Mouse (Mus musculus) liver, adult 2 months (tissue): ENCODE data around the gene Pde4a. TPM values are rescaled to one million over a fixed set of nuclear protein-coding genes. Genes with fewer than 3 reads are reported as not detected.
A peak's percentile ranks its signal among the peaks of the same experiment; 100 is the strongest.

Source experiments
- DNase-seq: peaks from one replicate; pipeline ENCODE4 v3.0.0-alpha.2; 2011; ENCODE audit warnings: low read depth, low spot score; ENCODE audit errors: extremely low read depth
- H3K27ac ChIP-seq: fragments of 200-500 bp; replicated peaks from 2 replicates; pipeline ENCODE4 v1.5.1; 2012; ENCODE audit warnings: low read depth, mild to moderate bottlenecking, control low read depth, inconsistent platforms, low read length; ENCODE audit not compliant: insufficient read depth
- H3K27me3 ChIP-seq: fragments of 200-500 bp; 2 replicates; pipeline ENCODE4 v1.6.1; 2012; ENCODE audit warnings: mild to moderate bottlenecking, moderate library complexity, low read length, inconsistent platforms; ENCODE audit not compliant: control insufficient read depth, insufficient read depth
- H3K36me3 ChIP-seq: fragments of 200-500 bp; 2 replicates; pipeline ENCODE4 v1.6.1; 2012; ENCODE audit warnings: low read length, inconsistent platforms; ENCODE audit not compliant: control insufficient read depth, insufficient read depth
- H3K4me1 ChIP-seq: fragments of 200-500 bp; 2 replicates; pipeline ENCODE4 v1.6.1; 2011; ENCODE audit warnings: low read length; ENCODE audit not compliant: control insufficient read depth, insufficient read depth
- H3K4me3 ChIP-seq: fragments of 200-500 bp; 2 replicates; pipeline ENCODE4 v1.5.1; 2011; ENCODE audit warnings: low read depth, mild to moderate bottlenecking, control low read depth, low read length, moderate library complexity; ENCODE audit not compliant: insufficient read depth
- H3K79me2 ChIP-seq: fragments of 200-500 bp; 2 replicates; pipeline ENCODE4 v1.6.1; 2012; ENCODE audit warnings: inconsistent platforms, mild to moderate bottlenecking, low read length, moderate library complexity; ENCODE audit not compliant: control insufficient read depth, insufficient read depth
- H3K9ac ChIP-seq: fragments of 200-500 bp; 2 replicates; pipeline ENCODE4 v1.6.1; 2012; ENCODE audit warnings: low read depth, mild to moderate bottlenecking, control low read depth, inconsistent platforms, low read length
- CTCF ChIP-seq: fragments of 200-500 bp; IDR thresholded peaks from 2 replicates; pipeline ENCODE4 v1.5.1; 2011; ENCODE audit warnings: low read depth, low read length, control low read depth
- POLR2A ChIP-seq: fragments of 200-500 bp; IDR thresholded peaks from 2 replicates; pipeline ENCODE4 v1.6.1; 2011; ENCODE audit warnings: low read length, control low read depth; ENCODE audit not compliant: insufficient read depth; ENCODE audit errors: extremely low read depth
- WGBS: fragments of 180-500 bp; shearing (Covaris S2); methylation state at CpG from one replicate; pipeline ENCODE4 v1.1.7; 2018; 5-methylcytosine and 5-hydroxymethylcytosine counted together
- polyA plus RNA-seq: library from polyadenylated mRNA; depleted of rRNA; stranded (reverse); fragments of >200 nt; gene quantifications from 2 replicates; pipeline ENCODE4 v1.2.3, GENCODE M21; 2012
- total RNA-seq: library from RNA; depleted of rRNA; stranded (reverse); fragments of >200 nt; gene quantifications from 2 replicates; pipeline ENCODE4 v1.2.3, GENCODE M21; 2014

Pde4a gene
- total and polyA plus RNA-seq, 2 experiments, result 1.0 to 3.5 TPM

DNA sequence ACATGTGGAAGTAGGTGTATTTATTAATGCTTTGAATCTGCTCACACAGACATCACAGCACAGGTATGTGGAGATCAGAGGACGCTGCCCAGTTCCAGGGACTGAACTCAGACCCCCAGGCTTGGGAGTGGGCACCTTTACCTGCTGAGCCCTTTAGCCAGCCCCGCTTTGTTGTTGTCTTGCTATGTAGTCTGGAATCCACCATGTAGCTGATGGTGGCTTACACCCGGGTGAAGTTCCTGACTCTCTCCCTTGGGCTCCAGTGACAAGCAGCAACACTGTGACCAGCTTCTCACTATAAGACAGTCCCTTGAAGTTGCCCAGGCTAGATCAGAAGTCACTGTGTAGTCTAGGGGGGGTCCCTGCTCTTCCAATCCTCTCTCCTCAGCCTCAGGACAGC is 21.2 kb upstream of the Pde4a start:
- Histone ChIP-seq H3K4me1 (peaks cover 12% of the 10 kb centered on the region), H3K9ac (no peak overlapping the region), H3K27ac (no peak overlapping the region), H3K79me2 (peaks cover 27% of the 10 kb centered on the region; the same call in 1 of the 2 replicates), H3K36me3 (peaks cover 11% of the 10 kb centered on the region), H3K4me3 (no peak overlapping the region), H3K27me3 (no peaks in the 10 kb centered on the region)
- no peak for TF ChIP-seq CTCF
- TF ChIP-seq POLR2A, result no peak
- WGBS, result 94% methylated on average over 3 of the region's 3 CpGs
- DNase-seq, result no peak

DNA sequence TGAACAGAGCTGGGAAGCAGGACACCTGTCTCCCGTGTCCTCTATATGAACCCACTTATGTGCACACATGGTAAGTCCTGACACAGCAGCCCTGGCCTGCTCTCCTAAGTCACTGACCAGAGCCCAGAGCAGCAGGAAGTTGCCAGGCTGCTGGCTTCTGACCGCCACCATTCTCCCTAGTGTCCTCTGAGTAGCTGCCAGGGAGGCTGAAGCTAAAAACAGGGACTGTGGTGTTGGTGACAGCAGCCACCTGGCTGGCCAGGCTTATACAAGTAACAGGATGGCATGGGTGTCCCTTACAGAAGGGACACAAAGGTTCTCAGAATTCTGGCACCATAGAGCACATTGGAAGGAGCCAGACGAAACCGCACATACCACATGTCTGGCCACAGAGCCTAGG is 20.1 kb upstream of the Pde4a start:
- Histone ChIP-seq H3K27me3 (no peaks in the 10 kb centered on the region), H3K9ac (no peak overlapping the region), H3K36me3 (peaks cover 11% of the 10 kb centered on the region), H3K4me3 (no peak overlapping the region), H3K79me2 (peaks cover 30% of the 10 kb centered on the region; the same call in 1 of the 2 replicates), H3K27ac (no peak overlapping the region), H3K4me1 (peaks cover 12% of the 10 kb centered on the region)
- TF ChIP-seq POLR2A, result no peak
- TF ChIP-seq CTCF, result no peak
- no peak for DNase-seq
- WGBS, result 86% methylated on average over 4 of the region's 4 CpGs

DNA sequence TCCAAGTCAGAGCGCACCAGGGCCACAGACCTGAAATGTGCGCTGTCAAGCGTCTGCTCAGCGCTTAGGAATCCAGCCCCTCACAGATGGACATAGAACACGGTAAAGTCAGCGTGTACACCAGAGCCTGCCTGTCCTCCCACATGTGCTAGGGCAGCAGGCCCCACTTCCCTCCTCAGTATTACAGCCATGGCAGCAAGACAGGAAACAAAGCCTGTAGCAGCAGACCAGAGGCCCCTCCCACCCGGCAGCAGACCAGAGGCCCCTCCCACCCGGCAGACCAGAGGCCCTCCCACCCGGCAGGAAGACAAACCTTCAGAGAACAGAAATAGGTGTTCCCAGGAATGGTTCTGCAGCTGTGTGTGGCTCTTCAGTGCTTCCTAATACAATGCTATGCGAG is 18.8 kb upstream of the Pde4a start:
- no peak overlapping the region for H3K4me3 ChIP-seq
- TF ChIP-seq CTCF, result no peak
- no peak for TF ChIP-seq POLR2A
- peaks cover 6% of the 10 kb centered on the region; the same call in 1 of the 2 replicates for H3K36me3 ChIP-seq
- peaks cover 30% of the 10 kb centered on the region; the same call in 1 of the 2 replicates for H3K79me2 ChIP-seq
- H3K27ac ChIP-seq, result no peak overlapping the region
- peaks cover 12% of the 10 kb centered on the region for H3K4me1 ChIP-seq
- no peak for DNase-seq
- no peak overlapping the region for H3K9ac ChIP-seq
- H3K27me3 ChIP-seq, result no peaks in the 10 kb centered on the region
- WGBS, result 41% methylated on average over 10 of the region's 10 CpGs

DNA sequence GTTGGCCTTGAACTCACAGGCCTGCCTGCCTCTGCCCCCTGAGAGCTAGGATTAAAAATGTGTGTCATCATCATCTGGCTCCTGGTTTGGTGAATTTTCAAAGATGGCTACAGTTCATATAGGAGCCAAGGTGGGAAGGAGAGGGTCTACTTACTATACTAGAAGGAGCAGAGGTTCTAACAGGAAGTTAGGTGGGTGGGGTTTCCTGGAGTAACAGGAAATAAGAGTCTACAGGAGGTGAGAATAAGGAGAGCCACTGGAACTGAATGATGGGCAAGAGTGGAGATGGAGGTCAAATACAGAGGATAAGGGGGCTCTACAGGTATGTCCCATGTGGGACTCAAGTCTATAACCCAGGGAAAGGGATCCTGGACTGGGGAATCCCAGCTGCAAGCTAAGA is 17.1 kb upstream of the Pde4a start:
- peaks cover 12% of the 10 kb centered on the region for H3K4me1 ChIP-seq
- H3K4me3 ChIP-seq, result no peak overlapping the region
- TF ChIP-seq POLR2A (no peak), CTCF (no peak)

DNA sequence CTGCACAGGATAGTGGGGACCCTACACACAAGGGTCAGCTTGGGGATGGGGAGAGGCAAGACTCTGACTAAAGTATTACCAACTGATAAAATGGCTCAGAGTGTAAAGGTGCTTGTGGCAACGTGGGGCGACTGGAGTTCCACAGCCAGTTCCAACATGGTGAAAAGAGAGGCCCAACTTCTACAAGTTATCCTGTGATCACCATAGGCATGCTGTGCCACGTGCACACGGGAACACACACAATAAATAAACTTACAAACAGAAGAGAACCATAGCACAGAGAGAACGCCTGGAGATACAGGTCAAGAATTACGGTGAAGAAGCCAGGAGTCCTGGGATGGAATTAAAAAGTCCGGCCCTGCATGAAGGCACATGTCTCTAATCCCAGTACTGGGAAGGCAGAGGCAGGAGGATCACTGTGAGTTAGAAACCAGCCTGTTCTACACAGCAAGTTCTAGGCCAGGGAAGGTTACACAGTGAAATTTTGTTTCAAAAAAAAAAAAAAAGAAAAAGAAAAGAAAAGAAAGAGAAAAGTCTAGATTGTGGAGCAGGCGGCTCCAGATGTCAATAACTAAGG is 16.3 kb upstream of the Pde4a start:
- Histone ChIP-seq H3K27me3 (no peaks in the 10 kb centered on the region), H3K4me1 (peaks cover 12% of the 10 kb centered on the region), H3K27ac (no peak overlapping the region), H3K36me3 (peaks cover 2% of the 10 kb centered on the region; the same call in 1 of the 2 replicates), H3K9ac (peak overlapping the region; percentile 77), H3K79me2 (peaks cover 30% of the 10 kb centered on the region; the same call in 1 of the 2 replicates), H3K4me3 (peak overlapping the region; percentile 72)
- WGBS, result 2% methylated on average over 8 of the region's 8 CpGs
- DNase-seq, result no peak
- no peak for TF ChIP-seq CTCF
- TF ChIP-seq POLR2A, result no peak

More for the DNA sequence above, 17.1 kb upstream of the Pde4a start:
- Histone ChIP-seq H3K9ac (no peak overlapping the region), H3K79me2 (peaks cover 30% of the 10 kb centered on the region; the same call in 1 of the 2 replicates), H3K27ac (no peak overlapping the region), H3K27me3 (no peaks in the 10 kb centered on the region), H3K36me3 (peaks cover 2% of the 10 kb centered on the region; the same call in 1 of the 2 replicates)
- no peak for DNase-seq
